Mouse (Mus musculus) CH12F3 (cell line): Measurements from ENCODE around the gene Srr.

ENCODE experiments used
- in situ Hi-C: fragments of 300-500 bp; cut with MboI; formaldehyde crosslinking; loops from 2 replicates; pipeline ENCODE4 v1.14.3; 2020; ENCODE audit warnings: low sequenced_read_pairs

Srr gene

GRCm38 (mm10) chr11:74866640-74867039 lies 59.1 kb downstream of the Srr start:
- in situ Hi-C loops, result no loop called here

DNA sequence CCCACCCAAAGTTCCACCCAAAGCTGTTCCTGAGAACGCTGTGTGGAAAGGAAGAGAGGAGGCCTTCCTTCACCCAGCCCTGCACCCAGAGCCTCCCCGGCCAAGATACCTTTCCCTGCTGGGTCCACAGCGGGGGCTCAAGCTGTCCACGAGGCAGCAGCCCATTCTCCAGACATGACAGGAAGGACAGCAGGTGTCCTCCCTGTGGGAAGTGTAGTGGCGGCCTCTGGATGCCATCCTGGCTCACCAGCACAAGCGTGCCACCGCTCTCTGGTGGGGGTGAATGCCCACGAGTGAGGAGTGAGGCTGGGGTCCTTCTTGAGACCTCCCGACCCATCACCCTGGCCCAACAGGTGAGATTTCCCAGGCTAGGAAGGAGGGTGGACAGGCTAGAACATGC lies 60.5 kb downstream of the Srr start:
- in situ Hi-C loops, result no loop called here

- in situ Hi-C loops, result no loop called here
Observed at GRCm38 (mm10) chr11:74864421-74864820, 61.3 kb downstream of the Srr start.

- in situ Hi-C loops, result no loop called here
Observed at GRCm38 (mm10) chr11:74863471-74863870, 62.3 kb downstream of the Srr start.

- in situ Hi-C loops, result no loop called here
Observed at GRCm38 (mm10) chr11:74862129-74862528, 63.6 kb downstream of the Srr start.

DNA sequence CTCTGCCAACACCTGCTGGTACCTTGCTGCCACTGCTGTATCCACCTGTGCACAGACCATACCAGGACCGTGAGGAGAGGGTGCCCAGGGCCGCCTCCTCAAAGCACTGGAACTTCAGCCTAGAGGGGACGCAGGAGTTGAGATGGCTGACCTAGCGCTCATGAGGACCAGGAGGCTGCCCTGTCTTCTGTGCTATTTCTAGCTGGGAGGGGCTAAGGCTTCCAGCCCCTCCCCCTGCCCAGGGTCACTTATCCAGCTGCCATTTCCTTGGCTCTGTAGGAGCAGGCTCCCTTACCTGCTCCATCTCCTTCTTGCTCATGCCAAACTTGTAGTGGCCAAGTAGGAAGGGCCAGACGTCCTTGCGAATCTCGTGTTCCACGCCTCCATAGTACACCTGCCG lies 68.0 kb downstream of the Srr start:
- in situ Hi-C loops, result no loop called here
